Mouse (Mus musculus) cerebellum, adult 2 months (tissue): ENCODE data around the gene Itga1. TPM values are rescaled to one million over a fixed set of nuclear protein-coding genes. Genes with fewer than 3 reads are reported as not detected.

Experiments
- DNase-seq, 2 experiments: peaks; one replicate each; pipeline ENCODE4 v3.0.0; 2021
- H3K27ac ChIP-seq: fragments of 200-500 bp; 2 replicates; pipeline ENCODE4 v1.5.1; 2012; ENCODE audit warnings: low read length, control low read depth, inconsistent platforms; ENCODE audit not compliant: insufficient read depth
- H3K27me3 ChIP-seq: fragments of 200-500 bp; 2 replicates; pipeline ENCODE4 v1.6.1; 2012; ENCODE audit warnings: inconsistent platforms, mild to moderate bottlenecking, low read length, moderate library complexity; ENCODE audit not compliant: control insufficient read depth, insufficient read depth
- H3K4me1 ChIP-seq: fragments of 200-500 bp; 2 replicates; pipeline ENCODE4 v1.6.1; 2011; ENCODE audit warnings: low read length; ENCODE audit not compliant: control insufficient read depth, insufficient read depth
- H3K4me3 ChIP-seq: fragments of 200-500 bp; replicated peaks from 2 replicates; pipeline ENCODE3; 2011; ENCODE audit warnings: mild to moderate bottlenecking, low read depth, low read length, control low read depth; ENCODE audit not compliant: insufficient read depth
- CTCF ChIP-seq: fragments of 200-500 bp; IDR thresholded peaks from 2 replicates; pipeline ENCODE4 v1.5.1; 2011; ENCODE audit warnings: low read depth, mild to moderate bottlenecking, control low read depth, low read length, moderate library complexity, borderline replicate concordance; ENCODE audit not compliant: insufficient read depth
- POLR2A ChIP-seq: fragments of 200-500 bp; IDR thresholded peaks from 2 replicates; pipeline ENCODE4 v1.6.1; 2011; ENCODE audit warnings: low read length, control low read depth, borderline replicate concordance; ENCODE audit not compliant: insufficient read depth
- WGBS: fragments of 180-500 bp; shearing (Covaris S2); methylation state at CpG from one replicate; pipeline ENCODE4 v1.1.7; 2018; 5-methylcytosine and 5-hydroxymethylcytosine counted together
- polyA plus RNA-seq: library from polyadenylated mRNA; depleted of rRNA; stranded (reverse); fragments of >200 nt; gene quantifications from 2 replicates; pipeline ENCODE4 v1.2.3, GENCODE M21; 2012; rRNA removed

Gene Itga1
- polyA plus RNA-seq = 2.6 TPM in 2 replicates

DNA sequence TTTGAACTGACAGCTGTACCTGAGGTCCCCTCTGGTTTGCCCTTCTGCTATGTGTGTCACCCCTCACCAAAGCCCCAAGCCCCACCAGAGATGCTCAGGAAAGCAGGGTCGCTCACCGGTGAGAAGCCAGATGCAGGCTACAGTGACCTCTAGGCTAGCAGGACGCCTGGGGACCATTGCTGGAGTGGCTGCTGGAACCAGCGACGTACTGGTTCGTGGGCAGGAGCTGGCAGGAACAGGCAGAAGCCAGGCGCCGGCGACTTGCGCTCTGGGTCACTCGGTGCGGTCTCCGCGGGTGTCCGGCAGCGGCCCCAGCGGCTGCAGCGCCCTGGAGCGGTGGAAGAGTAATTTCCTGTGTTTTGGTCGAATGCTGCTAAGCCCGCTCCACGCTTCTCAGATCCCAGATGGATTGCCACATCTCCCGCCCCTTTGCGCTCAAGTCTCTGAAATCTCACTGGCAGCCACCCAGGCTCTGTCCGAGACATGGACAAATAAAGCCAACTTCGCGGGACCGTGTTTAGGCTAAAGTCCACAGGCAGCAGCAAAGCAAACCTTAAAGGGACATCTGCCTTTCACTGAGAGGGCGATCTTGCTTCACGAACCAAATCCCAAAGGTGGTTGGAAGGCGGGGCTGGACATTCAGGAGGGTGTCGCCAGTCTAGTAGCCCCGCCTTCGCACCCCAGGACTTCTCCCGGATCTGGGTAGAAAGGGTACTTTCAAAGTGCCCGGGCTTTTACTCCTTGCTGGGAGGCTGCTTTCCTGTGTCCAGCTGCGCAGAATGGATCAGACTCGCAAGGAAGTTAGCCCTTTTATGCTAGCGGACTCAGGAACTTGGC is at the start of gene Itga1, which contains the start of gene Gm49395:
TSS of gene Itga1 (minus strand) at position 610 of the 837 bp plus-strand sequence.
TSS of gene Gm49395 (minus strand) at position 567 of the 837 bp plus-strand sequence.
- peak within 1 kb of the TSS; percentile 66 for H3K4me3 ChIP-seq
- TF ChIP-seq POLR2A = no peak
- no peak for TF ChIP-seq CTCF
- no peaks in the 10 kb centered on the region for H3K27me3 ChIP-seq
- H3K4me1 ChIP-seq = no peaks in the 10 kb centered on the region
- H3K27ac ChIP-seq = no peak within 1 kb of the TSS; the same call in 1 of the 2 replicates
- under 1% methylated on average over 39 of the region's 39 CpGs for WGBS
- peak; percentile 25 to 37 for DNase-seq

DNA sequence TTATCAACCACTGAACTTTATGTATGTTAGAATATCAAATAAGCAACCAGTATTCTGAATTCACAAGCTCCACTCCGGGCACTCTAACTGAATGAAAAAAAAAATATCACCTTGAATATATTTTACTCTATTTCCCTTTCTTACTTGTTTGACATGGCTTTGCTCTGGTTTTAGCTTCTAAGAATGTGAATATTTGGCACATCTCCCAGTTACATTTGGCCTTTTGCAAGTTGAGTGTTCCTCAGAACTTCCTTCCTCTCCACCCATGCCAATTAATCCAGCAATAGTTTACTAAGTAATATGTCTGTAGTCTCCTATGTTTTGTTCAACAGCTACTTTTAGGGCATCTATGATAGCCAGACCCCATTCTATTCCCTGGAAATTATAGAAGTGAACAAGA is 48.8 kb upstream of the Itga1 start:
- no peak for DNase-seq
- no peaks in the 10 kb centered on the region for H3K4me1 ChIP-seq
- H3K27me3 ChIP-seq = no peaks in the 10 kb centered on the region
- WGBS = 90% methylated on average over 1 of the region's 1 CpGs
- H3K27ac ChIP-seq = no peak overlapping the region
- TF ChIP-seq CTCF = no peak
- no peak for TF ChIP-seq POLR2A
- H3K4me3 ChIP-seq = no peak overlapping the region

DNA sequence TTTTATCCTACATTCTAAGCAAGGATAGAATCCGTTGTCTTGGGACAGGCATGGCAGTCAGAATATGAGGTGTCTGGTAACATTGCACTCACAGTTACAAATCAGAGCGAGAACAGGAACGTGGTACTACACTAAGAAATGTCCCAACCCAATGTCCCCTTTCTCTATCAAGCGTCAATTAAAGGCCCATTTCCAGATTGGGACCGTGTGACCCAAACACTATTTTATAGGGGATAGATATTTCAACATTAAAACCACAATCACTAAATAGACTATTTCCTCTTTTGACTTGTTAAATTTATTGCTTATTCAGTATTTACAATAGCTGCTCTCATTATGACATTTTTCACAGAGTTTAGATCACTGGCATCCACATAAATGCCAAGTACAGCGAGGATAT is 48.1 kb upstream of the Itga1 start:
- no peak for TF ChIP-seq CTCF
- no peak for TF ChIP-seq POLR2A

DNA sequence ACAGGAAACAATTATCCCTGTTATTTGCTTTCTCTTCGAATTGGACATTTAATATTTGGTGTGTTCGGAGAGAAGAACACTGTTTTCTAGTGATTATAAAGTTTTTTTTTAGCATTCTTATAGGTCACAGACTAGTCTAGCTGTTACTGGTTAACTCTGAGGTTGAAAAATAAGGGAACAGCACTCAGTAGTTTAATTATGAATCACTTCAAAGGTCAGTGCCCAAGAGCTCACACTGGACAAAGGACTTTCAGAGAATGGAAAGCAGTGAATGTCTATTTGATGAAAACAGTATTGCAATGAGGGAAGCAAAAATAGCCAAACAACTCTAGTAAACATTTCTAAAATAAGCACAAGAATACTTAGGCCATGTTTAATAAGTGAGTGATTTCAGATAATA is 41.8 kb upstream of the Itga1 start:
- H3K27me3 ChIP-seq = no peaks in the 10 kb centered on the region
- WGBS = 94% methylated on average over 2 of the region's 2 CpGs
- no peak for DNase-seq
- no peaks in the 10 kb centered on the region for H3K4me1 ChIP-seq
- H3K27ac ChIP-seq = no peak overlapping the region
- TF ChIP-seq CTCF (no peak), POLR2A (no peak)
- H3K4me3 ChIP-seq = no peak overlapping the region

More for the DNA sequence above, 48.1 kb upstream of the Itga1 start:
- H3K27me3 ChIP-seq = no peaks in the 10 kb centered on the region
- H3K27ac ChIP-seq = no peak overlapping the region
- H3K4me3 ChIP-seq = no peak overlapping the region
- 91% methylated on average over 6 of the region's 6 CpGs for WGBS
- H3K4me1 ChIP-seq = no peaks in the 10 kb centered on the region
- DNase-seq = no peak

DNA sequence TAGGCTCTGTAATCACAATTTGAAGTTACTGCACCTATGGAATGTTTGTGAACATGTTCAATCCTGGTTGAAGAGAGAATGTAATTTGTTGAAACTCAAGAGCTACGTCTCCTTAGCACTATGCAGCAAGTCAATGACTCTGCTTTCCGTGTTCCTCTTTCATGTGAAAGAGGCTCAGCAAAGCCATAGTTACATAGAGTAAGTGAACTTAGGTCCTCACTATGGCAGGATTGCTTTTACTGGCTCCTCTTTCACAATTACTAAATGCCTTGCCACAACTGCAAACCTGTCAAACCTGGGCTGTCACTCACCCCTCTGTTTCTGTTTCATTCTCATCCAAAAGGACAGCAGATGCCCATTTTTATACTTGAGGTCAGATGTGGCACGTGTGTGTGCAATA is 40.3 kb upstream of the Itga1 start:
- Histone ChIP-seq H3K4me3 (no peak overlapping the region), H3K27me3 (no peaks in the 10 kb centered on the region), H3K4me1 (no peaks in the 10 kb centered on the region), H3K27ac (no peak overlapping the region)
- no peak for DNase-seq
- TF ChIP-seq CTCF = no peak
- TF ChIP-seq POLR2A = no peak
- WGBS = 89% methylated on average over 3 of the region's 3 CpGs

DNA sequence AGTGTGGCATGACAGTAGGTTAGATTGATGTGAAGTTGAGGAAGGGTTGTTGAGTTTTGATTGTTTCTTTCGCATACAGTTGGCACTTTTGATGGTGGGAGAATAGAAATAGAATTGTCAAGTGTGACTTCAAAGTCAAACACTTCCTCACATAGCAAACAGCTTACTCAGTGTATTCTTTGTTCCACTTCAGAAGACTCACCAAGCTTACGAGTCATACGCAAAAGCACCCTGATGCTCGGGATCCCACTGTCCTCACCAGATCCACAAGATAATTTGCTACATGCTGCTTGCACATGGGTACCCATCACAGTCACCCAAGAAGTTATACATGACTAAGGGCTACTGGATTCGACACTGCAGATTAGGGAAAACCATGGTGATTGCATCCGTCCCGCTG is 36.7 kb upstream of the Itga1 start:
- Histone ChIP-seq H3K27ac (no peak overlapping the region), H3K4me3 (no peak overlapping the region), H3K27me3 (no peaks in the 10 kb centered on the region), H3K4me1 (no peaks in the 10 kb centered on the region)
- 87% methylated on average over 7 of the region's 7 CpGs for WGBS
- no peak for DNase-seq
- TF ChIP-seq CTCF (no peak), POLR2A (no peak)

DNA sequence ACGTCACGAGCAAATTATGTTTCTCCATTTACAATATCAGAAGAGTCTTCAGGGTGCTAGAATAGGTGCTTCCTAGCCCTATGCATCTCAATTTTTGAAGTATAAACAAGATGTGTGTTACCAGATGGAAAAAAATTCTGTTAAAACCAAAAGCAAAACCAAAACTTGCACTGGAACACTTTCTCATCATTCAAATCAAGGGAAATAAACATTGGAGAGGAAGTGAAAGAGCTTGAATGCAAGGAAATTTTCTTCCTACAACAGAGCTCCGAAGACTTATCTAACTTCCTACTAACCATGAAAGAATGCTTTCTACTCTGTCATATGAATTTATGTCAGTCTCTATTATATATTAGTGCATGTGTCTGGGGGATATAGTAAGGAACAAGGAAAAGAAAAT is 35.0 kb upstream of the Itga1 start:
- WGBS = 91% methylated on average over 3 of the region's 3 CpGs
- no peak for DNase-seq

DNA sequence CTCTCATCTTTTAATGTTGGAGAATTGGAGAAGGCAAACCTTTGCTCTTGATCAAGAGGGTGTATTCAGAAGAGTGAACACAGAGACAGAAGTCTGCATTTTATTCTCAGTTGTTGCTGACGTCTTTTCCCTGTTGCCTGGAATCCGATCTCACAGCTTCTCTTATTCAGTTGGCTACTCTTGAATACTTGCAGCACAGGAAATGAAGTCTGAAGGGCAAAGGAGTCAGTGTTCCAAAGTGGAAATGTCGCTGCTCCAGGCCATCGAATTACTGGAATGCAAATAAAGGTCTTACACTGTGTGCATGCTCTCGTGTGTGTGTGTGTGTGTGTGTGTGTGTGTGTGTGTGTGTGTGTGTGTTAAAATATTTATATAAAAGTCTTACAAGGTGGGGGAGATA is 30.7 kb upstream of the Itga1 start:
- no peak for DNase-seq
- no peak overlapping the region for H3K27ac ChIP-seq
- TF ChIP-seq CTCF (no peak), POLR2A (no peak)
- H3K4me3 ChIP-seq = no peak overlapping the region
- H3K4me1 ChIP-seq = no peaks in the 10 kb centered on the region
- no peaks in the 10 kb centered on the region for H3K27me3 ChIP-seq
- WGBS = 19% methylated on average over 5 of the region's 5 CpGs

More for the DNA sequence above, 35.0 kb upstream of the Itga1 start:
- no peaks in the 10 kb centered on the region for H3K4me1 ChIP-seq
- no peak overlapping the region for H3K27ac ChIP-seq
- H3K27me3 ChIP-seq = no peaks in the 10 kb centered on the region
- TF ChIP-seq POLR2A (no peak), CTCF (no peak)
- H3K4me3 ChIP-seq = no peak overlapping the region
